Mouse (Mus musculus): ENCODE measurements around the gene Ptpa. TPM values are rescaled to one million over a fixed set of nuclear protein-coding genes. Genes with fewer than 3 reads are reported as not detected.

Gene Ptpa
- total RNA-seq, 1 experiment from 2014 or later: 23.0 TPM

GRCm38 (mm10) chr2:30450530-30450929, 34.7 kb downstream of the Ptpa start:
- ATAC-seq (replicated peaks; ENCODE audit: insufficient number of reproducible peaks, low FRiP score, low TSS enrichment, poor library complexity, severe bottlenecking): no peak

- ATAC-seq (replicated peaks; ENCODE audit: insufficient number of reproducible peaks, low FRiP score, low TSS enrichment, poor library complexity, severe bottlenecking): no peak
These were observed 35.7 kb downstream of the Ptpa start for GRCm38 (mm10) chr2:30451525-30451924.

GRCm38 (mm10) chr2:30453570-30453969, 37.7 kb downstream of the Ptpa start:
- no peak for ATAC-seq (replicated peaks; ENCODE audit: insufficient number of reproducible peaks, low FRiP score, low TSS enrichment, poor library complexity, severe bottlenecking)

GRCm38 (mm10) chr2:30454587-30454986, 38.7 kb downstream of the Ptpa start:
- ATAC-seq (replicated peaks; ENCODE audit: insufficient number of reproducible peaks, low FRiP score, low TSS enrichment, poor library complexity, severe bottlenecking): no peak

GRCm38 (mm10) chr2:30456104-30456980, 40.5 kb downstream of the Ptpa start:
- ATAC-seq (replicated peaks; ENCODE audit: insufficient number of reproducible peaks, low FRiP score, low TSS enrichment, poor library complexity, severe bottlenecking): no peak

GRCm38 (mm10) chr2:30458349-30458748, 42.5 kb downstream of the Ptpa start:
- ATAC-seq (replicated peaks; ENCODE audit: insufficient number of reproducible peaks, low FRiP score, low TSS enrichment, poor library complexity, severe bottlenecking): no peak

GRCm38 (mm10) chr2:30459241-30459640, 43.4 kb downstream of the Ptpa start:
- no peak for ATAC-seq (replicated peaks; ENCODE audit: insufficient number of reproducible peaks, low FRiP score, low TSS enrichment, poor library complexity, severe bottlenecking)

- ATAC-seq (replicated peaks; ENCODE audit: insufficient number of reproducible peaks, low FRiP score, low TSS enrichment, poor library complexity, severe bottlenecking): no peak
These were observed 47.5 kb downstream of the Ptpa start for GRCm38 (mm10) chr2:30463341-30463761.

- peak; percentile 89 for ATAC-seq (replicated peaks; ENCODE audit: insufficient number of reproducible peaks, low FRiP score, low TSS enrichment, poor library complexity, severe bottlenecking)
These were observed 48.1 kb downstream of the Ptpa start for GRCm38 (mm10) chr2:30463904-30464330.

- ATAC-seq (replicated peaks; ENCODE audit: insufficient number of reproducible peaks, low FRiP score, low TSS enrichment, poor library complexity, severe bottlenecking): no peak
These were observed 48.6 kb downstream of the Ptpa start for GRCm38 (mm10) chr2:30464411-30464810.

GRCm38 (mm10) chr2:30466787-30467186, 50.9 kb downstream of the Ptpa start:
- ATAC-seq (replicated peaks; ENCODE audit: insufficient number of reproducible peaks, low FRiP score, low TSS enrichment, poor library complexity, severe bottlenecking): no peak

- no peak for ATAC-seq (replicated peaks; ENCODE audit: insufficient number of reproducible peaks, low FRiP score, low TSS enrichment, poor library complexity, severe bottlenecking)
These were observed 53.2 kb downstream of the Ptpa start for GRCm38 (mm10) chr2:30469009-30469408.

GRCm38 (mm10) chr2:30469796-30470142, 53.9 kb downstream of the Ptpa start:
- ATAC-seq (replicated peaks; ENCODE audit: insufficient number of reproducible peaks, low FRiP score, low TSS enrichment, poor library complexity, severe bottlenecking): no peak

GRCm38 (mm10) chr2:30470143-30470946, 54.5 kb downstream of the Ptpa start:
- ATAC-seq (replicated peaks; ENCODE audit: insufficient number of reproducible peaks, low FRiP score, low TSS enrichment, poor library complexity, severe bottlenecking): no peak

GRCm38 (mm10) chr2:30471051-30471450, 55.2 kb downstream of the Ptpa start:
- ATAC-seq (replicated peaks; ENCODE audit: insufficient number of reproducible peaks, low FRiP score, low TSS enrichment, poor library complexity, severe bottlenecking): no peak

- 0 out of 2 replicates have a peak, but pooled peaks have one; percentile 27 for ATAC-seq (replicated peaks; ENCODE audit: insufficient number of reproducible peaks, low FRiP score, low TSS enrichment, poor library complexity, severe bottlenecking)
These were observed 56.2 kb downstream of the Ptpa start for GRCm38 (mm10) chr2:30471795-30472720.

GRCm38 (mm10) chr2:30472731-30473351, 57.0 kb downstream of the Ptpa start:
- ATAC-seq (replicated peaks; ENCODE audit: insufficient number of reproducible peaks, low FRiP score, low TSS enrichment, poor library complexity, severe bottlenecking): no peak

- no peak for ATAC-seq (replicated peaks; ENCODE audit: insufficient number of reproducible peaks, low FRiP score, low TSS enrichment, poor library complexity, severe bottlenecking)
These were observed 57.7 kb downstream of the Ptpa start for GRCm38 (mm10) chr2:30473431-30474031.
